Mouse (Mus musculus): ENCODE data around the gene Erp44. TPM values are rescaled to one million over a fixed set of nuclear protein-coding genes. Genes with fewer than 3 reads are reported as not detected.

Erp44 gene
- polyA plus RNA-seq, 1 experiment from 2014 or later, result 49.1 TPM

GRCm38 (mm10) chr4:48239046-48239445 lies 40.3 kb downstream of the Erp44 start:
- H3K4me3 ChIP-seq (ENCODE audit: control insufficient read depth in 1 of 2, insufficient read depth in 1 of 2, low read depth in 1 of 2, low read length in 2 of 2), result no peak overlapping the region
- H3K9me3 ChIP-seq (ENCODE audit: control insufficient read depth, low read length), result no peaks in the 10 kb centered on the region
- 69% methylated on average over 4 of the region's 4 CpGs for WGBS
- peaks cover 14% of the 10 kb centered on the region for H3K36me3 ChIP-seq (ENCODE audit: control insufficient read depth, insufficient read depth, low read length)
- no peaks in the 10 kb centered on the region for H3K27me3 ChIP-seq (ENCODE audit: control insufficient read depth, insufficient read depth, low read length)
- no peak overlapping the region for H3K9ac ChIP-seq (ENCODE audit: low read length)
- no peak for ATAC-seq (ENCODE audit: insufficient number of reproducible peaks, insufficient read depth, low FRiP score, low read depth)
- H3K4me2 ChIP-seq (ENCODE audit: low read length), result no peak overlapping the region
- H3K4me1 ChIP-seq (ENCODE audit: control insufficient read depth in 2 of 2, insufficient read depth in 2 of 2, low read length in 2 of 2), result no peaks in the 10 kb centered on the region
- H3K27ac ChIP-seq (replicated peaks in 1 of 2; ENCODE audit: control insufficient read depth in 1 of 2, insufficient read depth in 1 of 2, low read depth in 2 of 2, low read length in 2 of 2), result no peak overlapping the region

GRCm38 (mm10) chr4:48236721-48237120 lies 42.6 kb downstream of the Erp44 start:
- ATAC-seq (ENCODE audit: insufficient number of reproducible peaks, insufficient read depth, low FRiP score, low read depth), result no peak
- no peaks in the 10 kb centered on the region for H3K4me1 ChIP-seq (ENCODE audit: control insufficient read depth in 2 of 2, insufficient read depth in 2 of 2, low read length in 2 of 2)
- H3K4me2 ChIP-seq (ENCODE audit: low read length), result no peak overlapping the region
- H3K4me3 ChIP-seq (ENCODE audit: control insufficient read depth in 1 of 2, insufficient read depth in 1 of 2, low read depth in 1 of 2, low read length in 2 of 2), result no peak overlapping the region
- no peaks in the 10 kb centered on the region for H3K9me3 ChIP-seq (ENCODE audit: control insufficient read depth, low read length)
- H3K9ac ChIP-seq (ENCODE audit: low read length), result no peak overlapping the region
- WGBS, result 83% methylated on average over 3 of the region's 3 CpGs
- H3K36me3 ChIP-seq (ENCODE audit: control insufficient read depth, insufficient read depth, low read length), result peaks cover 14% of the 10 kb centered on the region
- no peak overlapping the region for H3K27ac ChIP-seq (replicated peaks in 1 of 2; ENCODE audit: control insufficient read depth in 1 of 2, insufficient read depth in 1 of 2, low read depth in 2 of 2, low read length in 2 of 2)
- no peaks in the 10 kb centered on the region for H3K27me3 ChIP-seq (ENCODE audit: control insufficient read depth, insufficient read depth, low read length)

- no peaks in the 10 kb centered on the region for H3K27me3 ChIP-seq (ENCODE audit: control insufficient read depth, insufficient read depth, low read length)
- 42% methylated on average over 3 of the region's 3 CpGs for WGBS
- no peak overlapping the region for H3K9ac ChIP-seq (ENCODE audit: low read length)
- no peak for ATAC-seq (ENCODE audit: insufficient number of reproducible peaks, insufficient read depth, low FRiP score, low read depth)
- H3K4me1 ChIP-seq (ENCODE audit: control insufficient read depth in 2 of 2, insufficient read depth in 2 of 2, low read length in 2 of 2), result no peaks in the 10 kb centered on the region
- no peak overlapping the region for H3K4me3 ChIP-seq (ENCODE audit: control insufficient read depth in 1 of 2, insufficient read depth in 1 of 2, low read depth in 1 of 2, low read length in 2 of 2)
- H3K36me3 ChIP-seq (ENCODE audit: control insufficient read depth, insufficient read depth, low read length), result no peaks in the 10 kb centered on the region
- H3K27ac ChIP-seq (replicated peaks in 1 of 2; ENCODE audit: control insufficient read depth in 1 of 2, insufficient read depth in 1 of 2, low read depth in 2 of 2, low read length in 2 of 2), result no peak overlapping the region
- H3K4me2 ChIP-seq (ENCODE audit: low read length), result no peak overlapping the region
- no peaks in the 10 kb centered on the region for H3K9me3 ChIP-seq (ENCODE audit: control insufficient read depth, low read length)
Observed at GRCm38 (mm10) chr4:48226800-48227199, 52.6 kb downstream of the Erp44 start.

GRCm38 (mm10) chr4:48225604-48226003 lies 53.8 kb downstream of the Erp44 start:
- no peak overlapping the region for H3K4me3 ChIP-seq (ENCODE audit: control insufficient read depth in 1 of 2, insufficient read depth in 1 of 2, low read depth in 1 of 2, low read length in 2 of 2)
- H3K27me3 ChIP-seq (ENCODE audit: control insufficient read depth, insufficient read depth, low read length), result no peaks in the 10 kb centered on the region
- H3K27ac ChIP-seq (replicated peaks in 1 of 2; ENCODE audit: control insufficient read depth in 1 of 2, insufficient read depth in 1 of 2, low read depth in 2 of 2, low read length in 2 of 2), result no peak overlapping the region
- H3K9ac ChIP-seq (ENCODE audit: low read length), result no peak overlapping the region
- H3K4me1 ChIP-seq (ENCODE audit: control insufficient read depth in 2 of 2, insufficient read depth in 2 of 2, low read length in 2 of 2), result peaks cover 0 to 3% of the 10 kb centered on the region in 2 experiments; a peak in 1 of 4 replicates
- no peak overlapping the region for H3K4me2 ChIP-seq (ENCODE audit: low read length)
- H3K36me3 ChIP-seq (ENCODE audit: control insufficient read depth, insufficient read depth, low read length), result no peaks in the 10 kb centered on the region
- H3K9me3 ChIP-seq (ENCODE audit: control insufficient read depth, low read length), result no peaks in the 10 kb centered on the region
- 57% methylated on average over 3 of the region's 3 CpGs for WGBS
- ATAC-seq (ENCODE audit: insufficient number of reproducible peaks, insufficient read depth, low FRiP score, low read depth), result no peak

- H3K36me3 ChIP-seq (ENCODE audit: control insufficient read depth, insufficient read depth, low read length), result no peaks in the 10 kb centered on the region
- H3K9ac ChIP-seq (ENCODE audit: low read length), result no peak overlapping the region
- peaks cover 0 to 3% of the 10 kb centered on the region in 2 experiments; a peak in 1 of 4 replicates for H3K4me1 ChIP-seq (ENCODE audit: control insufficient read depth in 2 of 2, insufficient read depth in 2 of 2, low read length in 2 of 2)
- no peak overlapping the region for H3K4me2 ChIP-seq (ENCODE audit: low read length)
- no peaks in the 10 kb centered on the region for H3K9me3 ChIP-seq (ENCODE audit: control insufficient read depth, low read length)
- no peak overlapping the region for H3K27ac ChIP-seq (replicated peaks in 1 of 2; ENCODE audit: control insufficient read depth in 1 of 2, insufficient read depth in 1 of 2, low read depth in 2 of 2, low read length in 2 of 2)
- 21% methylated on average over 2 of the region's 2 CpGs for WGBS
- H3K4me3 ChIP-seq (ENCODE audit: control insufficient read depth in 1 of 2, insufficient read depth in 1 of 2, low read depth in 1 of 2, low read length in 2 of 2), result no peak overlapping the region
- H3K27me3 ChIP-seq (ENCODE audit: control insufficient read depth, insufficient read depth, low read length), result no peaks in the 10 kb centered on the region
- no peak for ATAC-seq (ENCODE audit: insufficient number of reproducible peaks, insufficient read depth, low FRiP score, low read depth)
Observed at GRCm38 (mm10) chr4:48225173-48225572, 54.2 kb downstream of the Erp44 start.

- Histone ChIP-seq H3K36me3 (ENCODE audit: control insufficient read depth, insufficient read depth, low read length) (peaks cover 38% of the 10 kb centered on the region), H3K4me1 (ENCODE audit: control insufficient read depth in 2 of 2, insufficient read depth in 2 of 2, low read length in 2 of 2) (no peaks in the 10 kb centered on the region), H3K9me3 (ENCODE audit: control insufficient read depth, low read length) (no peaks in the 10 kb centered on the region), H3K9ac (ENCODE audit: low read length) (no peak overlapping the region), H3K27me3 (ENCODE audit: control insufficient read depth, insufficient read depth, low read length) (no peaks in the 10 kb centered on the region), H3K4me2 (ENCODE audit: low read length) (no peak overlapping the region), H3K4me3 (ENCODE audit: control insufficient read depth in 1 of 2, insufficient read depth in 1 of 2, low read depth in 1 of 2, low read length in 2 of 2) (no peak overlapping the region), H3K27ac (replicated peaks in 1 of 2; ENCODE audit: control insufficient read depth in 1 of 2, insufficient read depth in 1 of 2, low read depth in 2 of 2, low read length in 2 of 2) (no peak overlapping the region)
- 89% methylated on average over 4 of the region's 4 CpGs for WGBS
- ATAC-seq (ENCODE audit: insufficient number of reproducible peaks, insufficient read depth, low FRiP score, low read depth), result no peak
Observed at GRCm38 (mm10) chr4:48203564-48203963, 75.8 kb downstream of the Erp44 start.

- WGBS, result 71% methylated on average over 8 of the region's 8 CpGs
- Histone ChIP-seq H3K36me3 (ENCODE audit: control insufficient read depth, insufficient read depth, low read length) (peaks cover 42% of the 10 kb centered on the region), H3K4me3 (ENCODE audit: control insufficient read depth in 1 of 2, insufficient read depth in 1 of 2, low read depth in 1 of 2, low read length in 2 of 2) (no peak overlapping the region), H3K9ac (ENCODE audit: low read length) (no peak overlapping the region), H3K4me1 (ENCODE audit: control insufficient read depth in 2 of 2, insufficient read depth in 2 of 2, low read length in 2 of 2) (no peaks in the 10 kb centered on the region), H3K9me3 (ENCODE audit: control insufficient read depth, low read length) (no peaks in the 10 kb centered on the region), H3K4me2 (ENCODE audit: low read length) (no peak overlapping the region), H3K27ac (replicated peaks in 1 of 2; ENCODE audit: control insufficient read depth in 1 of 2, insufficient read depth in 1 of 2, low read depth in 2 of 2, low read length in 2 of 2) (no peak overlapping the region), H3K27me3 (ENCODE audit: control insufficient read depth, insufficient read depth, low read length) (no peaks in the 10 kb centered on the region)
- ATAC-seq (ENCODE audit: insufficient number of reproducible peaks, insufficient read depth, low FRiP score, low read depth), result no peak
Observed at GRCm38 (mm10) chr4:48198447-48198846, 80.9 kb downstream of the Erp44 start.

- Histone ChIP-seq H3K4me1 (ENCODE audit: control insufficient read depth in 2 of 2, insufficient read depth in 2 of 2, low read length in 2 of 2) (no peaks in the 10 kb centered on the region), H3K27ac (replicated peaks in 1 of 2; ENCODE audit: control insufficient read depth in 1 of 2, insufficient read depth in 1 of 2, low read depth in 2 of 2, low read length in 2 of 2) (no peak overlapping the region), H3K4me2 (ENCODE audit: low read length) (no peak overlapping the region), H3K27me3 (ENCODE audit: control insufficient read depth, insufficient read depth, low read length) (no peaks in the 10 kb centered on the region), H3K9me3 (ENCODE audit: control insufficient read depth, low read length) (no peaks in the 10 kb centered on the region), H3K9ac (ENCODE audit: low read length) (no peak overlapping the region), H3K4me3 (ENCODE audit: control insufficient read depth in 1 of 2, insufficient read depth in 1 of 2, low read depth in 1 of 2, low read length in 2 of 2) (no peak overlapping the region), H3K36me3 (ENCODE audit: control insufficient read depth, insufficient read depth, low read length) (peaks cover 39% of the 10 kb centered on the region)
- 89% methylated on average over 3 of the region's 3 CpGs for WGBS
- no peak for ATAC-seq (ENCODE audit: insufficient number of reproducible peaks, insufficient read depth, low FRiP score, low read depth)
Observed at GRCm38 (mm10) chr4:48197925-48198324, 81.4 kb downstream of the Erp44 start.
